Mouse (Mus musculus): Measurements from ENCODE around the gene Tnfaip2. TPM values are rescaled to one million over a fixed set of nuclear protein-coding genes. Genes with fewer than 3 reads are reported as not detected.
A peak's percentile ranks its signal among the peaks of the same experiment; 100 is the strongest.

Tnfaip2 gene
- polyA plus RNA-seq, 1 experiment from 2014 or later: 5.0 TPM

- H3K4me1 ChIP-seq (replicated peaks; ENCODE audit: control insufficient read depth, insufficient read depth, low read length): 0 out of 2 replicates have a peak, but pooled peaks cover 4% of the 10 kb centered on the region
- ATAC-seq (replicated peaks; ENCODE audit: low FRiP score, low TSS enrichment, low read depth) (no peak), DNase-seq (ENCODE audit: low spot score) (no peak)
- H3K9me3 ChIP-seq (ENCODE audit: control insufficient read depth, low read length): no peaks in the 10 kb centered on the region
- H3K36me3 ChIP-seq (ENCODE audit: control insufficient read depth, insufficient read depth, low read length): no peaks in the 10 kb centered on the region
- H3K4me2 ChIP-seq (ENCODE audit: low read length): no peak overlapping the region
- 94% methylated on average over 3 of the region's 3 CpGs for WGBS
- no peak overlapping the region for H3K9ac ChIP-seq (ENCODE audit: low read length)
- H3K27ac ChIP-seq (ENCODE audit: low read depth): no peak overlapping the region
- H3K27me3 ChIP-seq (replicated peaks; ENCODE audit: control insufficient read depth, insufficient read depth, low read length): 0 out of 2 replicates have a peak, but pooled peaks cover 4% of the 10 kb centered on the region
- H3K4me3 ChIP-seq (ENCODE audit: low read depth, low read length): no peak overlapping the region
These were observed 32.1 kb downstream of the Tnfaip2 start for GRCm38 (mm10) chr12:111474384-111474783.

- no peak overlapping the region for H3K9ac ChIP-seq (ENCODE audit: low read length)
- H3K36me3 ChIP-seq (ENCODE audit: control insufficient read depth, insufficient read depth, low read length): no peaks in the 10 kb centered on the region
- 0 out of 2 replicates have a peak, but pooled peaks cover 4% of the 10 kb centered on the region for H3K4me1 ChIP-seq (replicated peaks; ENCODE audit: control insufficient read depth, insufficient read depth, low read length)
- ATAC-seq (replicated peaks; ENCODE audit: low FRiP score, low TSS enrichment, low read depth) (no peak), DNase-seq (ENCODE audit: low spot score) (no peak)
- no peak overlapping the region for H3K4me2 ChIP-seq (ENCODE audit: low read length)
- H3K27me3 ChIP-seq (replicated peaks; ENCODE audit: control insufficient read depth, insufficient read depth, low read length): 0 out of 2 replicates have a peak, but pooled peaks cover 4% of the 10 kb centered on the region
- no peak overlapping the region for H3K27ac ChIP-seq (ENCODE audit: low read depth)
- no peaks in the 10 kb centered on the region for H3K9me3 ChIP-seq (ENCODE audit: control insufficient read depth, low read length)
- 39% methylated on average over 8 of the region's 8 CpGs for WGBS
- no peak overlapping the region for H3K4me3 ChIP-seq (ENCODE audit: low read depth, low read length)
These were observed 32.8 kb downstream of the Tnfaip2 start for GRCm38 (mm10) chr12:111474893-111475643.

GRCm38 (mm10) chr12:111478924-111479323, 36.7 kb downstream of the Tnfaip2 start:
- H3K4me1 ChIP-seq (replicated peaks; ENCODE audit: control insufficient read depth, insufficient read depth, low read length): 0 out of 2 replicates have a peak, but pooled peaks cover 5% of the 10 kb centered on the region
- H3K4me3 ChIP-seq (ENCODE audit: low read depth, low read length): no peak overlapping the region
- no peaks in the 10 kb centered on the region for H3K36me3 ChIP-seq (ENCODE audit: control insufficient read depth, insufficient read depth, low read length)
- ATAC-seq (replicated peaks; ENCODE audit: low FRiP score, low TSS enrichment, low read depth) (no peak), DNase-seq (ENCODE audit: low spot score) (no peak)
- no peak overlapping the region for H3K4me2 ChIP-seq (ENCODE audit: low read length)
- H3K27me3 ChIP-seq (replicated peaks; ENCODE audit: control insufficient read depth, insufficient read depth, low read length): no peaks in the 10 kb centered on the region
- no peak overlapping the region for H3K27ac ChIP-seq (ENCODE audit: low read depth)
- no peaks in the 10 kb centered on the region for H3K9me3 ChIP-seq (ENCODE audit: control insufficient read depth, low read length)
- no peak overlapping the region for H3K9ac ChIP-seq (ENCODE audit: low read length)
- WGBS: 51% methylated on average over 5 of the region's 5 CpGs

GRCm38 (mm10) chr12:111479917-111480316, 37.6 kb downstream of the Tnfaip2 start:
- Histone ChIP-seq H3K9me3 (ENCODE audit: control insufficient read depth, low read length) (no peaks in the 10 kb centered on the region), H3K9ac (ENCODE audit: low read length) (no peak overlapping the region), H3K27ac (ENCODE audit: low read depth) (no peak overlapping the region), H3K4me3 (ENCODE audit: low read depth, low read length) (no peak overlapping the region), H3K4me2 (ENCODE audit: low read length) (no peak overlapping the region), H3K4me1 (replicated peaks; ENCODE audit: control insufficient read depth, insufficient read depth, low read length) (0 out of 2 replicates have a peak, but pooled peaks cover 11% of the 10 kb centered on the region), H3K27me3 (replicated peaks; ENCODE audit: control insufficient read depth, insufficient read depth, low read length) (peaks cover 7% of the 10 kb centered on the region; the same call in 1 of the 2 replicates), H3K36me3 (ENCODE audit: control insufficient read depth, insufficient read depth, low read length) (no peaks in the 10 kb centered on the region)
- DNase-seq (ENCODE audit: low spot score) (no peak), ATAC-seq (replicated peaks; ENCODE audit: low FRiP score, low TSS enrichment, low read depth) (no peak)
- WGBS: 71% methylated on average over 2 of the region's 2 CpGs

DNA sequence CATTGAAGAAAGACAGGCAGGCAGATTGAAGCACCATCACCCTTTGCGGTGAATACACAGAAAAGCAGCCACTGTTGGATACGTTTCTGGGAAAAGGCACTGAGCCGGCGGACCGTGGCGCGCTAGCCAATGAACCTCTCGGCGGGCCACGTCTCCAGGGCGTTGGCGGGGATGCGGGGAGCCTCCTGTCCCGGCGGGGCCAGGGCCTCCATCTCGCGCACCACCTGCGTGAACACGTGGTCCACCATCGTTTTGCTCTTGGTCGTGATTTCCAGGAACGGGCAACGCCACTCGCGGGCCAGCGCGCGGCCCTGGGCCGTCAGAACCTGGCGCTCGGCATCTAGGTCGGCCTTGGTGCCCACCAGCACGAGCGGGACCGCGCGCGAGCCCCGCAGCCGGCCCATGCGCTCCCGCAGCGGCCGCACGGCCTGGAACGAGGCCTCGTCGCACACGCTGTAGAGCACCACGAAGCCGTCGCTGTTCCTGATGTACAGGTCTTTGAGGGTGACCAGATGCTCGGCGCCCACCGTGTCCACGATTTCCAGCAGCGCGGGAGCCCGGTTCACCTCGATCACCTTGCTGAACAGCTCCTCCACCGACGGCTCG, 42.9 kb downstream of the Tnfaip2 start:
- Histone ChIP-seq H3K4me2 (ENCODE audit: low read length) (peak overlapping the region; percentile 75), H3K27ac (ENCODE audit: low read depth) (peak overlapping the region; percentile 89), H3K36me3 (ENCODE audit: control insufficient read depth, insufficient read depth, low read length) (no peaks in the 10 kb centered on the region), H3K27me3 (replicated peaks; ENCODE audit: control insufficient read depth, insufficient read depth, low read length) (peaks cover 15% of the 10 kb centered on the region; the same call in 1 of the 2 replicates), H3K9ac (ENCODE audit: low read length) (peak overlapping the region; percentile 65), H3K4me3 (ENCODE audit: low read depth, low read length) (peak overlapping the region; percentile 56), H3K9me3 (ENCODE audit: control insufficient read depth, low read length) (no peaks in the 10 kb centered on the region), H3K4me1 (replicated peaks; ENCODE audit: control insufficient read depth, insufficient read depth, low read length) (peaks cover 21% of the 10 kb centered on the region)
- peak; percentile 81 for DNase-seq (ENCODE audit: low spot score)
- under 1% methylated on average over 63 of the region's 63 CpGs for WGBS
- peak; percentile 16; the same call in 1 of the 2 replicates for ATAC-seq (replicated peaks; ENCODE audit: low FRiP score, low TSS enrichment, low read depth)

DNA sequence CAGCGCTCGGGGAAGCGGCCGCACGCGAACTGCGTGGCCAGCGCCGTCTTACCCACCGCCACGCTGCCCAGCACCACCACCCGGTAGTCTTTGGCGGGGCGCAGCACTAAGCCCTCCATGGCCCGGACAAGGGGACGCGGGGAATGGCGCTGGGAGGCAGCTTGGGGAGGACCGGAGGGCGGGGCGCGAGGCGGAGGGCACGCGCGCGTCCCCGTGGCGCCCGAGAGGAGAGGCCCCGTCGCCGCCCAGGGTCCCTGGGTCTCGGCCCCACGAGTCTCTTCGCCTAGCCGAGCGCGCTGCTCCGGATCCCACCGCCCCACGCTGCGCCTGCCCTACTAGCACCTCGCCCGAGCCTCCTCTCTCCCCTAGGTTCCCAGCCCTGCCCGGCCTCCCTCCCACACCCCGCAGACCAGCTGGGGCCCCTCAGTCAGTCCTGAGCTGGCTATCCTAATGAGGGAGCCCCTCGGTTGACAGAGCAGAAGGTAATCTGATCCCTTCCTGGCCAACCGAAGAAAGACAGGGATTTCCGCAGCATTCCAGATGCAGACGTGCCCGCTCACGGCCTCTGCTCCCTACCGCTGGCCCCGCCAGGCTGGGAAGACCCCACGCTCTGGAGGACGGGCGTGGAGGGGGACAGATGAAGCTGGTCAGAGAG, 43.5 kb downstream of the Tnfaip2 start, which contains the start of gene Gm266:
Gm266 (minus strand) TSS at position 172 of the 655 bp plus-strand sequence.
- WGBS: under 1% methylated on average over 54 of the region's 58 CpGs
- Histone ChIP-seq H3K9ac (ENCODE audit: low read length) (peak within 1 kb of the TSS; percentile 65), H3K36me3 (ENCODE audit: control insufficient read depth, insufficient read depth, low read length) (no peaks in the 10 kb centered on the region), H3K9me3 (ENCODE audit: control insufficient read depth, low read length) (no peaks in the 10 kb centered on the region), H3K4me1 (replicated peaks; ENCODE audit: control insufficient read depth, insufficient read depth, low read length) (peaks cover 21% of the 10 kb centered on the region), H3K27me3 (replicated peaks; ENCODE audit: control insufficient read depth, insufficient read depth, low read length) (peaks cover 15% of the 10 kb centered on the region; the same call in 1 of the 2 replicates), H3K27ac (ENCODE audit: low read depth) (peak within 1 kb of the TSS; percentile 89), H3K4me3 (ENCODE audit: low read depth, low read length) (peak within 1 kb of the TSS; percentile 56), H3K4me2 (ENCODE audit: low read length) (peak within 1 kb of the TSS; percentile 75)
- peak; percentile 88 for ATAC-seq (replicated peaks; ENCODE audit: low FRiP score, low TSS enrichment, low read depth)
- peak; percentile 88 for DNase-seq (ENCODE audit: low spot score)

DNA sequence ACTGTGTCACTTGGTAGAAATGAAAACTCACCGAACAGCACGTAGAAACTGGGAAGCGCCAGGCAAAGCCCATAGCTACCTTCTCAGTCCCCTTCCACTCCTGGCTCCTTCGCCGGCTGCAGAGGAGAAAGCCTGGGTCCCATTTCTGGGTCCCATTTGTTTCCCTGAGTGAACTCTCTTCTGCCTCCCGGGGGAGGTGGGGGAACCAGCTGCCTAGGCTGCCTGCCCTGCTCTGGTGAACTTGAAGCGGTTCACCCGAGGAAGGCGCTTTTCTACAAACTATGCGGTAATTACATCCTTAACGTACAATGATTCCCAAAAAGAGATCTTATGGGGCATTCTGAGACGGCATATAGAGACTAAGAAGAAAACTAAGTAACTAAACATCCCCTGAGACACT, 44.2 kb downstream of the Tnfaip2 start:
- Histone ChIP-seq H3K9me3 (ENCODE audit: control insufficient read depth, low read length) (no peaks in the 10 kb centered on the region), H3K9ac (ENCODE audit: low read length) (peak overlapping the region; percentile 65), H3K27ac (ENCODE audit: low read depth) (peak overlapping the region; percentile 89), H3K4me2 (ENCODE audit: low read length) (peak overlapping the region; percentile 75), H3K36me3 (ENCODE audit: control insufficient read depth, insufficient read depth, low read length) (no peaks in the 10 kb centered on the region), H3K4me1 (replicated peaks; ENCODE audit: control insufficient read depth, insufficient read depth, low read length) (peaks cover 21% of the 10 kb centered on the region), H3K27me3 (replicated peaks; ENCODE audit: control insufficient read depth, insufficient read depth, low read length) (peaks cover 15% of the 10 kb centered on the region; the same call in 1 of the 2 replicates), H3K4me3 (ENCODE audit: low read depth, low read length) (peak overlapping the region; percentile 56)
- WGBS: 4% methylated on average over 12 of the region's 12 CpGs
- ATAC-seq (replicated peaks; ENCODE audit: low FRiP score, low TSS enrichment, low read depth) (no peak), DNase-seq (ENCODE audit: low spot score) (peak; percentile 68)

DNA sequence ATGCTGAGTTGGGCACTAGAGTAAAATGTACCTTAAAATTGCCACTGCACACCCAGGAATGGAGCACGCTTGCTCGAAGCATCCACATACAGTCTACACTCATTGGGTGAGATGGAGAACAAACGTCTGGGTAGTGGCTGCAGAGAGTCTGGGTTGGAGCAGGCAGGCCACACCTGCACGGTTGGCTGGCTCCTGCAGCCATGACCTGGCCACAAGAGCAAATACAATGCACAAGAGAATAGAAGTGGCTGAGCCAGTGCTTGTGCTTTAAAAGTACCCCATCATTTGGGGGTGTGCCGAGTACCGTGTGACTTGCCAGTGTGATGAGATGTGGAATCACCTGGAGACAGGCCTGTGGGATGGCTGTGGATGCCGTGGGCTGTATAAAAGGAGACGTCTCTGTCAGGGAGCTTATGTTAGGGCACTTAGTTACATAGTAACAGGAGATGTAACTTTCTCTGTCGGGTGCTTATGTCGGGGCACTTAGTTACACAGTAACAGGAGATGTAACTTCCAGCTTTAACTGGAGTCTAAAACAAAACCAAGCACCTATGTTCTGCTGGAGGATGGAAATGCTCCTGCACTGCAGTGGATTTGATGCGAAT, 47.1 kb downstream of the Tnfaip2 start:
- H3K4me2 ChIP-seq (ENCODE audit: low read length): no peak overlapping the region
- no peak for ATAC-seq (replicated peaks; ENCODE audit: low FRiP score, low TSS enrichment, low read depth)
- DNase-seq (ENCODE audit: low spot score): no peak

More for the DNA sequence above, 47.1 kb downstream of the Tnfaip2 start:
- H3K36me3 ChIP-seq (ENCODE audit: control insufficient read depth, insufficient read depth, low read length): no peaks in the 10 kb centered on the region
- no peak overlapping the region for H3K27ac ChIP-seq (ENCODE audit: low read depth)
- H3K4me3 ChIP-seq (ENCODE audit: low read depth, low read length): no peak overlapping the region
- no peaks in the 10 kb centered on the region for H3K9me3 ChIP-seq (ENCODE audit: control insufficient read depth, low read length)
- H3K27me3 ChIP-seq (replicated peaks; ENCODE audit: control insufficient read depth, insufficient read depth, low read length): peaks cover 12% of the 10 kb centered on the region; the same call in 1 of the 2 replicates
- WGBS: 67% methylated on average over 11 of the region's 11 CpGs
- H3K9ac ChIP-seq (ENCODE audit: low read length): no peak overlapping the region
- peaks cover 17% of the 10 kb centered on the region for H3K4me1 ChIP-seq (replicated peaks; ENCODE audit: control insufficient read depth, insufficient read depth, low read length)
